Mouse (Mus musculus): Measurements from ENCODE around the gene Zfand6.

DNA sequence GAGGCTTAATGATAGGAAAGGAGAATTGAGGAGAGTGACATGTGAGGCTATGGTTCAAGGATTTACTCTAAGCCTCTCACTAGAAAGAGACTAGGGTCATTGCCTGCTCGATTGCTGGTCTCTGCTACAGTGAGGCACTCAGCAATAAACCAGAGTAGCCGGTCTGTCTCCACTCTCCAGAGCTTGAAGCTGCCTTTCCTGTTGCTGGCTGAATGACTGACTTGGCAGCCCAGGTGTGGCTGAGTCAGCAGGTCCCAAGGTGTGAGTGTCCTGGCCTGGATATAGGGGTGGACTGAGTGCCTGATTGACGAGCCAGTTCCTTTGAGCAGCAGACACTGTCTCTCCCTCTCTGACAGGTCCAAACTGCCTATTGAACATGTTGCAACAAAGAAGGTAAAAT, 41.3 kb upstream of the Zfand6 start:
- TF ChIP-seq CTCF (IDR thresholded peaks at IDR 0.05) (no peak), EP300 (IDR thresholded peaks at IDR 0.05) (no peak)
